Mouse (Mus musculus) spleen, postnatal 10 days (tissue): Measurements from ENCODE around the gene Slc35e3.

Source experiments
- DNase-seq, 2 experiments: peaks; one replicate each; pipeline ENCODE4 v3.0.0; 2021 to 2022; ENCODE audit warnings: low spot score in 2 of 2

Slc35e3 gene

GRCm38 (mm10) chr10:117685171-117685848, 60.9 kb downstream of the Slc35e3 start:
- DNase-seq: no peak

DNA sequence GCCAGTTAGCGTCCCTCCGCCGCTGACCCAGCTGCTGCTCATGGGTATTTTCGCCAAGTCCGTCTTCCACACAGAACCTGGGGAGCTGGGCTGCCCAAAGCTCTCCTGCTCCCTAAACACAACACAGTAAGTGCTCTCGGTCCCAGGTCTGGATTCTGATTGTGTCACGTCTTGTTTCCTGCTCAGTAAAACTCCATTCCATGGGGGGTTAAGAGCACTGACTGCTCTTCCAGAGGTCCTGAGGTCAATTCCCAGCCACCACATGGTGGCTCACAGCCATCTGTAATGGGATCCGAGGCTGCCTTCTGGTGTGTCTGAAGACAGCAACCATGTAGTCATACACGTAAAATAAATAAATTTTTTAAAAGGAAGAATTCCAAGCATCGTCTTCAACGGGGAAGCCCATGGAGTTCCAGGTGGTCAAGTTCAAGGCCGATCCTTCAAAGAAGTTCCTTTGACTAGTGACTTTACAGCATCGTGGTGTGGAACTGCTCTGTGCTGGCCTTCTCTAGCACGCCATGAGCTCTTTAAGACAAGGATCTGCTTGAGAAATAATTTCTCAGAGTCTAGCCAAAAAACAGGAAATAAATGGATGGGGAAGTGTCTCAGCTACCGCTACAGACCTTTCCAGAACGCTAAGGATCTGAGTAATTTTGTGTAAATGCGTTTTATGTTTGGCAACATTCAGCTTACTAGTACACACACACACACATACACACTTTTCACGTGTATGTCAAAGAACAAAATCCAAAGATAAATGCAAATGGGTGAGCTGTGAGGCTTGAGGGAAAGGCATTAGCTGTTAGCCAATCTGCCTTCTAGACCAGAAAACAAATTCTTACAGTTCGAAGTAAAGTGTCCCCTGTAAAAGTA, 61.6 kb downstream of the Slc35e3 start:
- no peak for DNase-seq

GRCm38 (mm10) chr10:117683734-117684037, 62.5 kb downstream of the Slc35e3 start:
- no peak for DNase-seq
